Mouse (Mus musculus) MEL (cell line): Measurements from ENCODE around the gene Mdc1.

Experiments
- E2F4 ChIP-seq: IDR thresholded peaks from 2 replicates; pipeline ENCODE4 v1.6.1; 2011; ENCODE audit warnings: low read depth, low read length, improper control_type of control experiment, borderline replicate concordance
- RAD21 ChIP-seq: IDR thresholded peaks from 2 replicates; pipeline ENCODE4 v1.6.1; 2011; ENCODE audit warnings: mild to moderate bottlenecking, low read depth, low read length, improper control_type of control experiment
- ZC3H11A ChIP-seq: IDR thresholded peaks from 2 replicates; pipeline ENCODE4 v1.6.1; 2012; ENCODE audit warnings: low read depth, mild to moderate bottlenecking, inconsistent platforms, low read length, improper control_type of control experiment

GRCm38 (mm10) chr17:35864832-35865353 is 23.6 kb downstream of the Mdc1 start:
- no peak for TF ChIP-seq E2F4
- no peak for TF ChIP-seq RAD21
- no peak for TF ChIP-seq ZC3H11A
